Mouse (Mus musculus): ENCODE measurements around the gene Gm37419. TPM values are rescaled to one million over a fixed set of nuclear protein-coding genes. Genes with fewer than 3 reads are reported as not detected.

Gm37419 gene
- polyA plus RNA-seq, 1 experiment: not detected

DNA sequence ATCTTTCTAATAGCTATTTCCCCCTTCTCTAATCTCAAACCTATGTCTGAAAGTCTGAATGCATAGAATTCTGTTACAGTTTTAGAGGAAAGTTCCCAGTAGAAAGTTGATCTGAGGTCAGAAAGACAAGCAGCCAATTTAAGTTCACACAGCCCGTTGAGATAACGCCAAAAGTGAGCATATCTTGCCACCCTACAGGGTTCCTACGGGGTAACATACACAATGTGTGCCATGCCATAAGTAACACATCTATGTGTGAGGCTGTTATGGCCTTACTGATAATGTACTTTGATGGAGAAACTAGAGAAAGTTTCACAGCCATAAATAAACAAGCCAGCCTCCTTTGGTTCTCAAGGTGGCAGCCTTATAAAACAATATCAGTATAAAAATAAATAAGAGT is 26.1 kb downstream of the Gm37419 start:
- no peak overlapping the region for H3K27ac ChIP-seq (ENCODE audit: control insufficient read depth, insufficient read depth, low read depth, low read length, poor library complexity)
- TF ChIP-seq POLR2A (IDR thresholded peaks at IDR 0.05; ENCODE audit: borderline replicate concordance, control insufficient read depth, low read depth, low read length) (no peak), CTCF (IDR thresholded peaks at IDR 0.05; ENCODE audit: control insufficient read depth, insufficient read depth, low read length) (no peak)
- 60% methylated on average over 3 of the region's 3 CpGs for WGBS

DNA sequence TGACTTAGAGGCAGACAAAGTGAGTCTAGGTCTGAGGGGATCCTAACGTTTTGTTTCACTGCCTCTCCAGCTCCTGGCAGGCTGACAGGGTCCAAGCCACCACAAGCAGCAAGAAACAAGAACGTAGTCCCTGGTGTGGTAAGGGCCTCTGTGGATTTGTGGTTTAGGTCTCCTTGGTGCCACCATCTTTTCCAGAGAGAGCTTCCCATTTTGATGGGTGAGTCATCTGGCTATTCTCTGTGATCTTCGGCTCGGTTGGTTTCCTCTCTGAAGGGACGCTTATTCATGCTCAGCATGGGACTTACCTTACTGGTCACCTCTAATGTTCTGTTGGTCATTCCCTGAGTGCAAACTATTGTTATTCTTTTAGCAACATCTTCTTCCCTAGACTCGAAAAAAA is 28.0 kb downstream of the Gm37419 start:
- TF ChIP-seq CTCF (IDR thresholded peaks at IDR 0.05; ENCODE audit: control insufficient read depth, insufficient read depth, low read length): no peak
- TF ChIP-seq POLR2A (IDR thresholded peaks at IDR 0.05; ENCODE audit: borderline replicate concordance, control insufficient read depth, low read depth, low read length): no peak
- Histone ChIP-seq H3K4me1 (ENCODE audit: control insufficient read depth, insufficient read depth, low read length) (peaks cover 2% of the 10 kb centered on the region), H3K27ac (ENCODE audit: control insufficient read depth, insufficient read depth, low read depth, low read length, poor library complexity) (no peak overlapping the region), H3K4me3 (replicated peaks; ENCODE audit: control insufficient read depth, low read depth, low read length) (no peak overlapping the region)
- 16% methylated on average over 6 of the region's 6 CpGs for WGBS

More for the DNA sequence above, 26.1 kb downstream of the Gm37419 start:
- Histone ChIP-seq H3K4me3 (replicated peaks; ENCODE audit: control insufficient read depth, low read depth, low read length) (no peak overlapping the region), H3K4me1 (ENCODE audit: control insufficient read depth, insufficient read depth, low read length) (peaks cover 2% of the 10 kb centered on the region)

DNA sequence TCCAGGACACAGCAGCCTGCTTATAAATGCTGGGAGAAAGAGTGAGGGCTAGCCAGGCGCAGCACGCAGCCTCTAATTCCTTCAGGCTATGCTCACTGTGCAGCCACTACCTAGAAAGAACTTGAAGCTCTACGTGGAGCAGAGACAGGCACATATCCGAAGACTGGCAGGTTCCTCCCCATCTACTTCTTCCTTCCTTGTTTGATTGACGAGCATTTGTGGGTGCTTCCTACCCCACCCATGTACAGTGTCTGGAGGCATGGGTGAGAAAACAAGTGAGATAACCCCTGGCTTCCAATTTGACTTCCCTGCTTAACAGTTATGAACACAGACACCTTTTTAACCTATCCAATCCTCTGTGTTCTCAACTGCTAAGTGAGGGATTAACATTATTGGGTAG is 28.5 kb downstream of the Gm37419 start:
- Histone ChIP-seq H3K4me3 (replicated peaks; ENCODE audit: control insufficient read depth, low read depth, low read length) (no peak overlapping the region), H3K27ac (ENCODE audit: control insufficient read depth, insufficient read depth, low read depth, low read length, poor library complexity) (peak overlapping the region; percentile 46; the same call in 1 of the 2 replicates), H3K4me1 (ENCODE audit: control insufficient read depth, insufficient read depth, low read length) (peaks cover 2% of the 10 kb centered on the region)
- no peak for TF ChIP-seq CTCF (IDR thresholded peaks at IDR 0.05; ENCODE audit: control insufficient read depth, insufficient read depth, low read length)
- no peak for TF ChIP-seq POLR2A (IDR thresholded peaks at IDR 0.05; ENCODE audit: borderline replicate concordance, control insufficient read depth, low read depth, low read length)
- WGBS: 33% methylated on average over 5 of the region's 5 CpGs

DNA sequence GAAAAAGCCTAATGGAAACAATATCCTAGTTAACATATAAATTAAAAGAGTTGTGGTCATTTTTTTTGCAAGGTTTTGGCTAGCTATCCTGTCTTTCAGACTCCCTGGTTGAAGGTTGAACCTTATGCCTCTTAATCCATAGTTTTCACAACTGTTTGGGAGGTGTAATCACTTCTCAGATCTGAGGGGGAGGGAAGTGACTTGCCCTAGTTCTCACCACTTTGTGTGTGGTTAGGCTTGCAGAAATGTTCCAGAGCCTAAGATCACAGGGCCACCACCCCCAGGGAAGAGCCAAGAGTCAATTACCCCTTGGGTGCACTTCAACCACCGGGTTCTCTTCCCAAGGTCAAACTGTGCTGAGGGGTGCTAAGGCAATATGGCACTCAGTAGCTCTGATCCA is 33.4 kb downstream of the Gm37419 start:
- H3K27ac ChIP-seq (ENCODE audit: control insufficient read depth, insufficient read depth, low read depth, low read length, poor library complexity): no peak overlapping the region
- no peaks in the 10 kb centered on the region; the same call in 1 of the 2 replicates for H3K4me1 ChIP-seq (ENCODE audit: control insufficient read depth, insufficient read depth, low read length)
- no peak for TF ChIP-seq CTCF (IDR thresholded peaks at IDR 0.05; ENCODE audit: control insufficient read depth, insufficient read depth, low read length)
- TF ChIP-seq POLR2A (IDR thresholded peaks at IDR 0.05; ENCODE audit: borderline replicate concordance, control insufficient read depth, low read depth, low read length): no peak
- no peak overlapping the region for H3K4me3 ChIP-seq (replicated peaks; ENCODE audit: control insufficient read depth, low read depth, low read length)
- 71% methylated on average over 1 of the region's 1 CpGs for WGBS

DNA sequence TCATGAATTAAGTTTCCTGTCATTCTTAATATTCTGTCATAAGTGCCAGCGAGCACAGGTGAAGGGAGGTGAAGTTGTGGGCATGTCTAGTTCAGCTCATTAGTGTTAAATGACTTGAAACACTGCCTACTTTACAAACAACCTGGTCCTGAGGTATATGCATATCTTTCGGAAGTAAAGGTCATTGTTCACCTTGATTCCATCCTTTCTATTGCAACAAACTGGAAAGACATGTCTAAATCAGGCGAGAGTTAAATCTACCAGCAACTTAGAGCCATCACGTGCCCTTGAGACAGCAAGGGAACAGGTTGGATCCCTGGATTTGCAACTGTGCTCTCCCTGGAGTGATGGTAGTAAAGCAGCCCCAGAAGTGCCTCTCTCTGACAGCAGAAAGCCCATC is 34.3 kb downstream of the Gm37419 start:
- TF ChIP-seq POLR2A (IDR thresholded peaks at IDR 0.05; ENCODE audit: borderline replicate concordance, control insufficient read depth, low read depth, low read length) (no peak), CTCF (IDR thresholded peaks at IDR 0.05; ENCODE audit: control insufficient read depth, insufficient read depth, low read length) (no peak)
- Histone ChIP-seq H3K4me1 (ENCODE audit: control insufficient read depth, insufficient read depth, low read length) (no peaks in the 10 kb centered on the region; the same call in 1 of the 2 replicates), H3K4me3 (replicated peaks; ENCODE audit: control insufficient read depth, low read depth, low read length) (no peak overlapping the region), H3K27ac (ENCODE audit: control insufficient read depth, insufficient read depth, low read depth, low read length, poor library complexity) (no peak overlapping the region)
- WGBS: 93% methylated on average over 4 of the region's 4 CpGs

DNA sequence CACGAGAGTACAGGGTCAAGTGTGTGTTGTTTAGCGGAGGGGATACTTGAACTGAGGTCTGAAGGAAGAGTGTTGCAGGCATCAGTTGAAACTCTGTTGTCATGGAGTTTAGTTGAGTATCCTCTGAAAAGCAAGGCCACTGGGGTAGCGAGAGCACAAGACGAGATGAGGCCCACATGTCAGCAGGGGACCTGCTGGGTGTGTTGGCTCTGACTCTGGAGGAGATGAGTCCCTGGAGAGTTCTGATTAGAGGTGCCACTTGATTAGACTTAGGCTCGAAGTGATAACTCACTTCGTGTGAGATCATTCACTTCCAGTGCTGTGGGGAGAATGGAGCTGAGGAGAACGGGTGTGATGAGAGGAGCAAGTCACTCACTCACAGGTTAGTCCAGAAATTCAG is 37.2 kb downstream of the Gm37419 start:
- Histone ChIP-seq H3K27ac (ENCODE audit: control insufficient read depth, insufficient read depth, low read depth, low read length, poor library complexity) (no peak overlapping the region), H3K4me1 (ENCODE audit: control insufficient read depth, insufficient read depth, low read length) (no peaks in the 10 kb centered on the region; the same call in 1 of the 2 replicates), H3K4me3 (replicated peaks; ENCODE audit: control insufficient read depth, low read depth, low read length) (no peak overlapping the region)
- WGBS: 73% methylated on average over 7 of the region's 7 CpGs
- TF ChIP-seq CTCF (IDR thresholded peaks at IDR 0.05; ENCODE audit: control insufficient read depth, insufficient read depth, low read length) (no peak), POLR2A (IDR thresholded peaks at IDR 0.05; ENCODE audit: borderline replicate concordance, control insufficient read depth, low read depth, low read length) (no peak)

DNA sequence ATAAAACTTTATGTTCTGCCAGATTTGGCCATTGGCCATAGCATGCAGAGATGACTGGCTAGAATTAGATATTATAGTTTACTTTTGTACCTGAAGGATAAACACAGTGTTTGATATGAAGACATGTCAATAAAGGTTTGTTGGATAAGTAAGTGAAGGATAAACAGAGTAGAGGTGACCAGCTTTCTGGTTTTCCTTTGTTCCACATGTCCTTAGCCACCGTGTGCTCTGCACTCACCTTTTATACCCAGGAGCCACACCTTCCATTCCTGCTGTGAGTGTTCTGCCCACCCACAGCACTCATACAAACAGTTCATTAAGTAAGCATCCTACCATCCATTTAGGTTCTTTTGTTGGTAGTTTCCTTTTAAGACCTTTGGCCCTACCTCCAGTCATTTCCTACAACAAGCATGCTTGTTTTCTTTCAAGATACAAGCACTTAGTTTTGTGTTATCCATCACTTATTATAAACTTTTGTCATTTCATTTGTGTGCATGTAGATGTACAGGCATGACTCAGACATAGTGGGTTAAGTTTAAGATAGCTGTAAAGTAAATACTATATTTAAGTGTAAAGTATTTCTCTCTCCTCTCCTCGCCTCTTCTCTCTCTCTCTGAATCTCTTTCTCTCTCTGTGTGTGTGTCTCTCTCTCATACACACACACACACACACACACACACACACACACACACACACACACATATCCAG is 41.8 kb downstream of the Gm37419 start:
- Histone ChIP-seq H3K4me1 (ENCODE audit: control insufficient read depth, insufficient read depth, low read length) (no peaks in the 10 kb centered on the region; the same call in 1 of the 2 replicates), H3K27ac (ENCODE audit: control insufficient read depth, insufficient read depth, low read depth, low read length, poor library complexity) (no peak overlapping the region), H3K4me3 (replicated peaks; ENCODE audit: control insufficient read depth, low read depth, low read length) (no peak overlapping the region)
- TF ChIP-seq CTCF (IDR thresholded peaks at IDR 0.05; ENCODE audit: control insufficient read depth, insufficient read depth, low read length) (no peak), POLR2A (IDR thresholded peaks at IDR 0.05; ENCODE audit: borderline replicate concordance, control insufficient read depth, low read depth, low read length) (no peak)
- WGBS: 86% methylated on average over 2 of the region's 2 CpGs

DNA sequence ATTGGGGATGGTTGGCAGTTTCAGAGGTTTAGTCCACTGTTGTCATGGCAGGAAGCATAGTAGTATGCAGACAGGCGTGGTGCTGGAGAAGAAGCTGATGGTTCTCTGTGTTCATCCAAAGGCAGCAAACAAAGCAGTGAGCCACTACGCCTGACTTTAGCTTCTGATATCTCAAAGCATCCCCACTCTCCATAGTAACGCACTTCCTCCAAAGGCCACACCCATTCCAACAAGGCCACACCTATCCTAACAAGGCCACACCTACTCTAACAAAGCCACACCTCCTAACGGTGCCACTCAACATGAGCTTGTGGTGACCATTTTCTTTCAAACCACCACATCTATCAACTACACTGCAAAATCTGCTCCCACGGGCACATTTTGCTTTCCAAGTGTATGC is 45.0 kb downstream of the Gm37419 start:
- Histone ChIP-seq H3K27ac (ENCODE audit: control insufficient read depth, insufficient read depth, low read depth, low read length, poor library complexity) (no peak overlapping the region), H3K4me3 (replicated peaks; ENCODE audit: control insufficient read depth, low read depth, low read length) (no peak overlapping the region), H3K4me1 (ENCODE audit: control insufficient read depth, insufficient read depth, low read length) (no peaks in the 10 kb centered on the region; the same call in 1 of the 2 replicates)
- TF ChIP-seq POLR2A (IDR thresholded peaks at IDR 0.05; ENCODE audit: borderline replicate concordance, control insufficient read depth, low read depth, low read length) (no peak), CTCF (IDR thresholded peaks at IDR 0.05; ENCODE audit: control insufficient read depth, insufficient read depth, low read length) (no peak)
- 79% methylated on average over 5 of the region's 5 CpGs for WGBS
